Mouse (Mus musculus): ENCODE measurements around the gene Fignl2.

Gene Fignl2

GRCm38 (mm10) chr15:101068029-101068428, 10.3 kb downstream of the Fignl2 start:
- DNase-seq (ENCODE audit: low read depth, low spot score): no peak

GRCm38 (mm10) chr15:101066920-101067696, 11.3 kb downstream of the Fignl2 start:
- DNase-seq (ENCODE audit: low read depth, low spot score): no peak

DNA sequence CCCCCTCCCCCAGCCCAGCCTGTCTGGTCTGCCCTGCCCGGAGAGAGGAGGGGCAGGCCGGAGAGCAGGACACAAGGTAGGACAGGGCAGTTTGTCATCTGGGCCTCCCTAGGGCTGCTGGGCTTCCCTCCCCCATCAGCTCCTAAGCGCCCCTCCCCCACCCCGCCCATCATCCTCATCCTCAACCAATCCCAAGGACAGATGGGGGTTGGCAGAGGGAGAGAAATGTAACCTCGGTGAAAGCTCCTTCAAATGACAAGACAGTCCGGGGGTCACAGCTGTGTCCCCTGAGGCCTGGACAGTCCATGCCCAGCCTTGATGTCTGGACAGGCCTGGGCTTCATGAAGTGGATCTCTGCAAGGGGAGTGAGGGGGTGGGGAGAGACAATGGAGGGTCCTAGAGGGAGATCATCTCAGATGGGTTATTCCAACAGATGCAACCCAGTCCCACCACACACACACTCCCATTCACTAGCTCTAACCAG, 12.0 kb downstream of the Fignl2 start:
- no peak for DNase-seq (ENCODE audit: low read depth, low spot score)

- DNase-seq (ENCODE audit: low read depth, low spot score): no peak
Measured at GRCm38 (mm10) chr15:101065069-101065468, 13.3 kb downstream of the Fignl2 start.

DNA sequence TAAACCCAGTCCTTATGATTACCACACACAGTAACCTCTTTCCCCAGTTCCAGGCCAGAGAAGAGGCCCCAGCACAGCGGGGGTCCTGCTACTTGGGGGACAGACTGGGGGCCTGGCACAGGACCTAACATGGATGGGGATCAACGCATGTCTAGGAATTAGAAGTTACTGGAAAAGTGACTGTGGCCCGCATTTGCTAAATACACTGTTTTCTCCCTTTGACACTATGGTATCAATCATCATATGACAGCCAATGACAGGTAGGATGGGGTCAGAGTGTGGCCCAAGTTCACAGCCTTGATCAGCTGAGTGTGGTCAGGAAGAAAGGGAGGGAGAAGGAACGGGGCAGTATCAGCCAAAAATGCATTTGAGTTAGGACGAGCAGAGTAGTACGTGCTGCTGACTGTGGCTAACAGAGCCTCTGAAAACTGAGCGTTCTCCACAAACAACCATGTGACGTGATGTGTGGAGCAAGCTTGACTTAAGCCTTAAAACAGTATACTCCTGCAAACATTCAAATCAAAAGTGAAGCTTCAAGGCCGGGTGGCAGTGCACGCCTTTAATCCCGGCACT, 18.0 kb downstream of the Fignl2 start:
- DNase-seq (ENCODE audit: low read depth, low spot score): no peak

GRCm38 (mm10) chr15:101059570-101060279, 18.6 kb downstream of the Fignl2 start:
- DNase-seq (ENCODE audit: low read depth, low spot score): no peak

GRCm38 (mm10) chr15:101056225-101056624, 22.1 kb downstream of the Fignl2 start:
- no peak for DNase-seq (ENCODE audit: low read depth, low spot score)

- DNase-seq (ENCODE audit: low read depth, low spot score): no peak
Measured at GRCm38 (mm10) chr15:101054541-101054940, 23.8 kb downstream of the Fignl2 start.

GRCm38 (mm10) chr15:101053832-101054459, 24.4 kb downstream of the Fignl2 start:
- no peak for DNase-seq (ENCODE audit: low read depth, low spot score)

DNA sequence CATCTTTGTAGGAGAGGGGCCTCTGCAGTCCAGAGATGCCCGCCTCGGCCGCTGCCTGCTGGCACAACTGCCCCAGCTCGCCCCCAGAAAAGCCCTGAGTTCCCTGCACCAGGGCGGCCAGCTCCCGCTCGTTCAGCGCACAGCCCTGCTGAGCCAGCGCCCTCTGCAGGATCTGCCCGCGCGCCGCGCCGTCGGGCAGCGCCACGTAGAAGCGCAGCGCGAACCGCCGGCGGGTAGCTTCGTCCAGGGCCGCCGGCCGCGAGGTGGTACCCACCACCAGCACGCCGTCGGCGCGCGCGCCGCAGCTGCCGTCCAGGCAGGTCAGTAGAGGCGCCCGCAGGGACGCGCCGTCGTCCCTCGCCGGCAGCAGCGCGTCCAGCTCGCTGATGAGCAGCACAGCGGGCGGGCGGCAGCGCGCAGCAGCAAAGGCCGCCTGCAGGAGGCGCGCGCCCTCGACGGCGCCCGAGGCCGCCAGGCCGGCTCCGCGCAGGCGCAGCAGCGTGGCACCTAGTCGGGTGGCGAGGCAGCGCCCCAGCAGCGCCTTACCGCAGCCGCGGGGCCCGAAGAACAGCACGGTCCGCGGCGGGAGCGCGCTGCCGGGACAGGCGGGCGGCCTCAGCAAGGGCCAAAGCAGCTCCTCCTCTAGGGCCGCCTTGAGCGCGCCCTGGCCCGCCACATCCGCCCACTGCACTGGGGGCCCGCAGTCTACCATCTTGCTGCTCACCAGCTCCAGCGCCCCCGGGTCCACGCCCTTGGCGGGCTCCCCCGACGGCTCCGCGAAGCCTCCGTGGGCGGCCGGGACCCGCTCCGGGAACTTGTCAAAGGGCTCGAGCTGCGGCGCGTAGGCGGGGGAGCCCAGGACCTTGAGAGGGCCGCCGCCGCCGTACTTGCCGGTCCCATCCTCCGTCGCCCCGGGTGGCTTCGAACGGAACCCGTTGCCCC, 25.5 kb downstream of the Fignl2 start:
- DNase-seq (ENCODE audit: low read depth, low spot score): no peak

- no peak for DNase-seq (ENCODE audit: low read depth, low spot score)
Measured at GRCm38 (mm10) chr15:101051869-101052268, 26.5 kb downstream of the Fignl2 start.

GRCm38 (mm10) chr15:101048338-101048896, 29.9 kb downstream of the Fignl2 start:
- no peak for DNase-seq (ENCODE audit: low read depth, low spot score)

DNA sequence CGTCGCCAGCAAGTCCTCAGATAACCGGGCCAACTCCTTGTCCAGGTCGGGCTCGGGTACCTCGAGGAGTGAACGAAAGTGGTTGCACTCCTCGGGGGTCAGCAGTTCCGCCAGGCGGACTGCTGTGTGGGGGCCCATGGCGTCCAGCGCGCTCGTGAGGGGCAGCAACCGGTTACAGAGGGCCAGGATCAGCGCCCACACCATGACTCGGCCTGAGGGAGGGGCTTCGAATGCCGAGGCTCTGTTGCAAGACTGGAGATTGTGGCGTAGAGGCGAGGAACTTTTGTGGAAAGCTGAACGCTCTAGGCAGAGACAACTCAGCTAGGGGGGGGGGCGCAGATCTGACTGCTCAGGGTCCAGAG, 31.2 kb downstream of the Fignl2 start, which contains the start of gene Gm47841:
Gm47841 (minus strand) TSS at position 204 of the 362 bp plus-strand sequence.
- no peak for DNase-seq (ENCODE audit: low read depth, low spot score)

DNA sequence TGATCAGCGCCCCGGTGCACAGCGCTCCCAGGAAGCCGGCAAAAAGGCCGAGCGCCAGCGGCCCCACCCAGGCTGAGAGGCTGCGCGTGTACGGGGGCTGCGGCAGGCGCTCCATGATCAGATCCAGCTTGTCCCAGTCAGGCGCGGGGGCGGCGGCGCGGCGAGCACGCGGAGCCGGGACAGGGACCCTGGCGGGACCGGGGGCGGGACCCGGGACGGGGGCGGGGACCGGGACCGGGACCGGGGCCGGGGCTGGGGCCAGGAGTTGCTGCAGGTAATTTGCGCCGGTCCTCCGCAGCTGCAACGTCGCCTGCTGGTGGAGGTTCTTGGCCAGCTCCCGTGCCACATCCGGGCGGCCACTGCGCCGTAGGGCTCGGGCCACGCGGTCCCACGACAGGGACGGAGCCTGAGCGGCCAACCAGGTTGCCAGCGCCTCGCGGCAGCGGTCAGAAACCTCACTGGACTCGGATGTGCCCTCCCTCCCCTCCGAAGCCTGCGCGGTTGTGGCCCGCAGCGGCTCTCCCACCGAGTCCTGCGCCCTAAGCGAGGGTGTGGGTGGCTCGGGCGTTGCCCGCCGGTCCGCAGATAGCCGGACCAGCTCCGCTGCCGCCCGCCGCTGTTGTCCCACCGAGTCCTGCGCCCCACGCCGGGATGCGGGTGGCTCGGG, 31.7 kb downstream of the Fignl2 start:
- no peak for DNase-seq (ENCODE audit: low read depth, low spot score)

GRCm38 (mm10) chr15:101046039-101046526, 32.3 kb downstream of the Fignl2 start:
- no peak for DNase-seq (ENCODE audit: low read depth, low spot score)

DNA sequence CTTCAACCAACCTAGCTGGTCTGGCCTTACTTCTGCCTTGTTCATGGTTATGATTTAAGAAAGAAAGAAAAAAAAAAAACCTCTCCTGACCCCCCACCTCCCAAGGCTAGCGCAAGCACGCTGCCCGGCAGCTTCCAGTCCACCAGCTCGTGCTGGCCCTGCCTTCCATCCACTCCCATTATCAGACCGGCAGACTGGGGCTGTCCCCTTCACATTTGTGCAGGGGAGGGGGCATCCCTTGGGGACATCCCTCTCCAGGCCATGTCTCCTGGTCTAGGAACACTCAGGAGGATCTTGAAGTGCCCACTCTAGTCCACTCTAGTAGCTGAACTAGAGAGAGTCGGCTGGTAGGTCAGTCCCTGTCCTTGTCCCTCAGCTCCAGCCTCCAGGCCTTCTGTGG, 33.8 kb downstream of the Fignl2 start:
- no peak for DNase-seq (ENCODE audit: low read depth, low spot score)

DNA sequence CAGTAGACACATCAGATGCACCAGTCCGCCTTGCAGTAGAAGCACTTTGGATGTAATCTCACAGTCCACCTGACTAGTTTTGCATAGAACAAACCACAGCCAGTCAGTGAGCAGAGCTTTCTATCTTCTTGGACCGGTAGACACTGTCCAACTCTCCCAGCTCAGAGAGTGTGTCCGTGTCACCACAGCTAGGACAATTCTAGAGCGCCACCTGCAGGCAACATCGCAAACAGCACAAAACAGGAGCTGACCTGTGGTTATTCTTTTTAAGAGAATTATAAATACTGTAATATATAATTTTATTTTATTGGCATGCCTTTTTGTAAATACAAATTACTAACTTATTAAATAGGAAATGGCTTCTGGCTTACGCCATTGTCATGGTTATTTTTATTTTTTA, 35.8 kb downstream of the Fignl2 start:
- DNase-seq (ENCODE audit: low read depth, low spot score): no peak

- DNase-seq (ENCODE audit: low read depth, low spot score): no peak
Measured at GRCm38 (mm10) chr15:101041966-101042365, 36.4 kb downstream of the Fignl2 start.

GRCm38 (mm10) chr15:101039651-101040050, 38.7 kb downstream of the Fignl2 start:
- DNase-seq (ENCODE audit: low read depth, low spot score): no peak

GRCm38 (mm10) chr15:101028960-101029359, 49.4 kb downstream of the Fignl2 start:
- no peak for DNase-seq (ENCODE audit: low read depth, low spot score)

All from brain, embryonic 18.5 days (tissue).